Mouse (Mus musculus): ENCODE data around the gene Rtn4rl1. TPM values are rescaled to one million over a fixed set of nuclear protein-coding genes. Genes with fewer than 3 reads are reported as not detected.
A peak's percentile ranks its signal among the peaks of the same experiment; 100 is the strongest.
"Not testable (repeated sequence)": the region's sequence is repeated elsewhere in the genome, so short reads cannot be mapped to it uniquely, and the experiment has no call there.

The Rtn4rl1 gene
- polyA plus RNA-seq, 1 experiment from 2014 or later: 2.6 TPM

GRCm38 (mm10) chr11:75279013-75279341, 85.4 kb downstream of the Rtn4rl1 start:
- H3K9me3 ChIP-seq (replicated peaks): no peaks in the 10 kb centered on the region
- no peak for ATAC-seq
- H3K4me2 ChIP-seq: peak overlapping the region; percentile 52
- 0 out of 2 replicates have a peak overlapping the region, but pooled peaks have one; percentile 6 for H3K4me3 ChIP-seq
- H3K36me3 ChIP-seq (ENCODE audit: poor library complexity, severe bottlenecking): no peaks in the 10 kb centered on the region
- H3K27ac ChIP-seq: no peak overlapping the region
- 15% methylated on average over 4 of the region's 4 CpGs for WGBS
- H3K9ac ChIP-seq: no peak overlapping the region
- H3K4me1 ChIP-seq: peaks cover 54% of the 10 kb centered on the region
- peaks cover 55% of the 10 kb centered on the region for H3K27me3 ChIP-seq

GRCm38 (mm10) chr11:75279342-75280065, 85.9 kb downstream of the Rtn4rl1 start:
- H3K36me3 ChIP-seq (ENCODE audit: poor library complexity, severe bottlenecking): no peaks in the 10 kb centered on the region
- H3K4me3 ChIP-seq: peak overlapping the region; percentile 6; the same call in 1 of the 2 replicates
- H3K9ac ChIP-seq: no peak overlapping the region; the same call in 1 of the 2 replicates
- WGBS: 1% methylated on average over 16 of the region's 16 CpGs
- H3K4me1 ChIP-seq: peaks cover 54% of the 10 kb centered on the region
- no peaks in the 10 kb centered on the region for H3K9me3 ChIP-seq (replicated peaks)
- ATAC-seq: no peak
- peaks cover 60% of the 10 kb centered on the region for H3K27me3 ChIP-seq
- H3K27ac ChIP-seq: no peak overlapping the region
- peak overlapping the region; percentile 52 for H3K4me2 ChIP-seq

GRCm38 (mm10) chr11:75280066-75280410, 86.5 kb downstream of the Rtn4rl1 start:
- no peak overlapping the region for H3K27ac ChIP-seq
- H3K4me1 ChIP-seq: peaks cover 51% of the 10 kb centered on the region
- H3K9ac ChIP-seq: no peak overlapping the region; the same call in 1 of the 2 replicates
- peaks cover 64% of the 10 kb centered on the region for H3K27me3 ChIP-seq
- no peaks in the 10 kb centered on the region for H3K36me3 ChIP-seq (ENCODE audit: poor library complexity, severe bottlenecking)
- WGBS: 38% methylated on average over 3 of the region's 5 CpGs
- no peaks in the 10 kb centered on the region for H3K9me3 ChIP-seq (replicated peaks)
- no peak overlapping the region for H3K4me3 ChIP-seq
- H3K4me2 ChIP-seq: peak overlapping the region; percentile 52; the same call in 1 of the 2 replicates
- ATAC-seq: no peak

- WGBS: 40% methylated on average over 5 of the region's 5 CpGs
- ATAC-seq: no peak
- Histone ChIP-seq H3K4me2 (no peak overlapping the region), H3K4me1 (peaks cover 46% of the 10 kb centered on the region), H3K4me3 (no peak overlapping the region), H3K36me3 (ENCODE audit: poor library complexity, severe bottlenecking) (no peaks in the 10 kb centered on the region), H3K27me3 (peaks cover 59% of the 10 kb centered on the region), H3K9me3 (replicated peaks) (no peaks in the 10 kb centered on the region), H3K9ac (no peak overlapping the region), H3K27ac (no peak overlapping the region)
Observed at GRCm38 (mm10) chr11:75280435-75281001, 86.9 kb downstream of the Rtn4rl1 start.

GRCm38 (mm10) chr11:75281380-75282256, 88.0 kb downstream of the Rtn4rl1 start:
- ATAC-seq: peak; percentile 24; the same call in 1 of the 2 replicates

GRCm38 (mm10) chr11:75282496-75283120, 89.0 kb downstream of the Rtn4rl1 start:
- H3K27me3 ChIP-seq: peaks cover 56% of the 10 kb centered on the region
- no peak overlapping the region for H3K27ac ChIP-seq
- H3K36me3 ChIP-seq (ENCODE audit: poor library complexity, severe bottlenecking): no peaks in the 10 kb centered on the region
- 9% methylated on average over 13 of the region's 13 CpGs for WGBS
- peaks cover 46% of the 10 kb centered on the region for H3K4me1 ChIP-seq
- H3K9me3 ChIP-seq (replicated peaks): no peaks in the 10 kb centered on the region
- H3K4me2 ChIP-seq: peak overlapping the region; percentile 48
- no peak for ATAC-seq
- no peak overlapping the region for H3K9ac ChIP-seq
- peak overlapping the region; percentile 9; the same call in 1 of the 2 replicates for H3K4me3 ChIP-seq

More at GRCm38 (mm10) chr11:75281380-75282256, 88.0 kb downstream of the Rtn4rl1 start:
- Histone ChIP-seq H3K9ac (peak overlapping the region; percentile 28; the same call in 1 of the 2 replicates), H3K27me3 (peaks cover 56% of the 10 kb centered on the region), H3K36me3 (ENCODE audit: poor library complexity, severe bottlenecking) (no peaks in the 10 kb centered on the region), H3K27ac (no peak overlapping the region), H3K4me2 (peak overlapping the region; percentile 48), H3K4me1 (peaks cover 46% of the 10 kb centered on the region), H3K9me3 (replicated peaks) (no peaks in the 10 kb centered on the region), H3K4me3 (peak overlapping the region; percentile 13)
- WGBS: 8% methylated on average over 29 of the region's 29 CpGs

- WGBS: 66% methylated on average over 3 of the region's 3 CpGs
- H3K27ac ChIP-seq; H3K36me3 ChIP-seq (ENCODE audit: poor library complexity, severe bottlenecking); H3K9me3 ChIP-seq (replicated peaks); H3K9ac ChIP-seq; H3K4me2 ChIP-seq; ATAC-seq; H3K4me3 ChIP-seq: not testable (repeated sequence)
- Histone ChIP-seq H3K27me3 (peaks cover 56% of the 10 kb centered on the region), H3K4me1 (peaks cover 43% of the 10 kb centered on the region)
Observed at GRCm38 (mm10) chr11:75283784-75284183, 90.2 kb downstream of the Rtn4rl1 start.

- Histone ChIP-seq H3K27ac (no peak overlapping the region), H3K4me1 (peaks cover 21% of the 10 kb centered on the region), H3K9me3 (replicated peaks) (no peaks in the 10 kb centered on the region), H3K27me3 (peaks cover 42% of the 10 kb centered on the region), H3K36me3 (ENCODE audit: poor library complexity, severe bottlenecking) (no peaks in the 10 kb centered on the region), H3K4me3 (no peak overlapping the region), H3K9ac (no peak overlapping the region), H3K4me2 (no peak overlapping the region)
- 44% methylated on average over 4 of the region's 4 CpGs for WGBS
- no peak for ATAC-seq
Observed at GRCm38 (mm10) chr11:75285893-75286467, 92.4 kb downstream of the Rtn4rl1 start.

- no peak overlapping the region for H3K9ac ChIP-seq
- WGBS: 93% methylated on average over 4 of the region's 4 CpGs
- H3K9me3 ChIP-seq (replicated peaks): no peaks in the 10 kb centered on the region
- H3K4me1 ChIP-seq: peaks cover 21% of the 10 kb centered on the region
- ATAC-seq: no peak
- H3K36me3 ChIP-seq (ENCODE audit: poor library complexity, severe bottlenecking): no peaks in the 10 kb centered on the region
- no peak overlapping the region for H3K4me2 ChIP-seq
- peaks cover 42% of the 10 kb centered on the region for H3K27me3 ChIP-seq
- no peak overlapping the region for H3K27ac ChIP-seq
- H3K4me3 ChIP-seq: no peak overlapping the region
Observed at GRCm38 (mm10) chr11:75286868-75287267, 93.3 kb downstream of the Rtn4rl1 start.

GRCm38 (mm10) chr11:75287940-75288339, 94.4 kb downstream of the Rtn4rl1 start:
- no peak overlapping the region for H3K27ac ChIP-seq
- 83% methylated on average over 10 of the region's 10 CpGs for WGBS
- ATAC-seq: no peak

GRCm38 (mm10) chr11:75288517-75288916, 94.9 kb downstream of the Rtn4rl1 start:
- WGBS: 94% methylated on average over 8 of the region's 8 CpGs
- Histone ChIP-seq H3K27ac (no peak overlapping the region), H3K4me1 (peaks cover 24% of the 10 kb centered on the region), H3K4me2 (no peak overlapping the region), H3K9ac (no peak overlapping the region), H3K4me3 (no peak overlapping the region), H3K9me3 (replicated peaks) (no peaks in the 10 kb centered on the region), H3K27me3 (peaks cover 42% of the 10 kb centered on the region), H3K36me3 (ENCODE audit: poor library complexity, severe bottlenecking) (no peaks in the 10 kb centered on the region)
- no peak for ATAC-seq

More at GRCm38 (mm10) chr11:75287940-75288339, 94.4 kb downstream of the Rtn4rl1 start:
- no peak overlapping the region for H3K4me3 ChIP-seq
- H3K4me1 ChIP-seq: peaks cover 20% of the 10 kb centered on the region
- peaks cover 42% of the 10 kb centered on the region for H3K27me3 ChIP-seq
- H3K36me3 ChIP-seq (ENCODE audit: poor library complexity, severe bottlenecking): no peaks in the 10 kb centered on the region
- no peaks in the 10 kb centered on the region for H3K9me3 ChIP-seq (replicated peaks)
- H3K9ac ChIP-seq: no peak overlapping the region
- no peak overlapping the region for H3K4me2 ChIP-seq

Data from forebrain, embryonic 13.5 days (tissue).